Mouse (Mus musculus) lung, postnatal 0 days (tissue): ENCODE data around the gene Pm20d1.

Source experiments
- CTCF ChIP-seq: IDR thresholded peaks from 2 replicates; pipeline ENCODE4 v1.5.1; 2016; ENCODE audit warnings: antibody characterized with exemption, mild to moderate bottlenecking
- EP300 ChIP-seq: IDR thresholded peaks from 2 replicates; pipeline ENCODE4 v1.6.1; 2016; ENCODE audit warnings: antibody characterized with exemption, mild to moderate bottlenecking, control low read depth

- TF ChIP-seq CTCF = no peak
- TF ChIP-seq EP300 = no peak
These were observed 41.4 kb downstream of the Pm20d1 start for GRCm38 (mm10) chr1:131838542-131838941.
